Mouse (Mus musculus): Measurements from ENCODE around the gene Zbtb40. TPM values are rescaled to one million over a fixed set of nuclear protein-coding genes. Genes with fewer than 3 reads are reported as not detected.

The Zbtb40 gene
- total and polyA plus RNA-seq, 2 experiments from 2014 or later = 1.2 to 7.5 TPM

- ATAC-seq (ENCODE audit: low FRiP score) (no peak), DNase-seq (ENCODE audit: low spot score) (peak; percentile 50)
- Histone ChIP-seq H3K4me1 (ENCODE audit: insufficient read depth, low read length) (peaks cover 5% of the 10 kb centered on the region), H3K27me3 (ENCODE audit: insufficient read depth, low read length) (no peaks in the 10 kb centered on the region), H3K36me3 (ENCODE audit: insufficient read depth, low read length) (no peaks in the 10 kb centered on the region), H3K4me2 (ENCODE audit: low read depth, low read length, poor library complexity, severe bottlenecking) (no peak overlapping the region), H3K9me3 (ENCODE audit: low read length) (no peaks in the 10 kb centered on the region), H3K9ac (replicated peaks; ENCODE audit: low read length, poor library complexity, severe bottlenecking) (no peak overlapping the region), H3K27ac (ENCODE audit: low read depth, low read length) (peak overlapping the region; percentile 12; the same call in 1 of the 2 replicates), H3K4me3 (ENCODE audit: low read depth, low read length) (no peak overlapping the region)
- TF ChIP-seq CTCF (IDR thresholded peaks at IDR 0.05) = no peak
- 49% methylated on average over 10 of the region's 10 CpGs for WGBS
Measured at GRCm38 (mm10) chr4:137041161-137041621, 7.4 kb downstream of the Zbtb40 start.

DNA sequence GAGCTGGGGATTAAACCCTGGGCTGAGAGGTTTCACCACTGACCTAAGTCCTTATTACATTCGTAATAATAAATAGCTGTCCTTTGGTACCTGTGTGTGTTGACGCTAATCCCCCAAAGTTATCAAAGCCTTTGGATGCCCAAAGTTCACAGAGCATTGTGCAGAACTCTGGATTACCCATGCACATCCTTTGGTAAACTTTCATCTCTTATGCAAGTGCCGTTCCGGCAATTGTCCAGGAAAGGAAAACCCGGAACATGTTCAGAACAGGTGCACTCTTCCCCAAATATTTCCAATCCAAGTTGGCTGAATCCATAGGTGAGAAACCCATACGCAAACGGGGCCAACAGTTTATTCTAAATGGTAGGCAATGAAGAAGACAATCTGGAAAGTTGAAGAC is 9.2 kb downstream of the Zbtb40 start:
- Histone ChIP-seq H3K4me3 (ENCODE audit: low read depth, low read length) (no peak overlapping the region), H3K27ac (ENCODE audit: low read depth, low read length) (no peak overlapping the region), H3K27me3 (ENCODE audit: insufficient read depth, low read length) (no peaks in the 10 kb centered on the region), H3K9ac (replicated peaks; ENCODE audit: low read length, poor library complexity, severe bottlenecking) (no peak overlapping the region), H3K36me3 (ENCODE audit: insufficient read depth, low read length) (no peaks in the 10 kb centered on the region), H3K4me1 (ENCODE audit: insufficient read depth, low read length) (peaks cover 5% of the 10 kb centered on the region), H3K4me2 (ENCODE audit: low read depth, low read length, poor library complexity, severe bottlenecking) (no peak overlapping the region), H3K9me3 (ENCODE audit: low read length) (no peaks in the 10 kb centered on the region)
- no peak for ATAC-seq (ENCODE audit: low FRiP score)
- TF ChIP-seq CTCF (IDR thresholded peaks at IDR 0.05) = no peak
- 94% methylated on average over 7 of the region's 7 CpGs for WGBS
- no peak for DNase-seq (ENCODE audit: low spot score)

DNA sequence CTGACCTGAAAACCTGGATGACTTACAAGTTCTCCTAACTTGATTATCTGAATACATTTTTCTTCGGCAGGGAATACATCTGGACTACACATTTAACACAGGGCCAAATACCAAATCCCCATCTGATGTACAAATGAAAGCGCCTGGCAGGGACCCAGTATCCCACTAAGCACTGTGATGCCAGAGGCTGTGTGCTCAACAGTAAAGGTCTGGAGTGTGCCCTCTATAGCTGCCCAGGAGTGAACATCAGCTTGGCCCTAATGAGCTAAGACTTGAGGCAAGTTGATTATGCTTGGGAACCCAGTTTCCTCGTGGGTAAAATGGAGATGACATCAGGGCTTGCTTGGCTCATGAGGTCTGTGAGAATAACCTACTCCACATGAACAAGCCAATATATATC is 10.1 kb downstream of the Zbtb40 start:
- H3K4me2 ChIP-seq (ENCODE audit: low read depth, low read length, poor library complexity, severe bottlenecking) = no peak overlapping the region
- 41% methylated on average over 3 of the region's 3 CpGs for WGBS
- no peak overlapping the region for H3K4me3 ChIP-seq (ENCODE audit: low read depth, low read length)
- no peaks in the 10 kb centered on the region for H3K36me3 ChIP-seq (ENCODE audit: insufficient read depth, low read length)
- no peak for ATAC-seq (ENCODE audit: low FRiP score)
- no peaks in the 10 kb centered on the region for H3K27me3 ChIP-seq (ENCODE audit: insufficient read depth, low read length)
- peaks cover 5% of the 10 kb centered on the region; the same call in 1 of the 2 replicates for H3K4me1 ChIP-seq (ENCODE audit: insufficient read depth, low read length)
- DNase-seq (ENCODE audit: low spot score) = no peak
- TF ChIP-seq CTCF (IDR thresholded peaks at IDR 0.05) = no peak
- no peaks in the 10 kb centered on the region for H3K9me3 ChIP-seq (ENCODE audit: low read length)
- no peak overlapping the region for H3K27ac ChIP-seq (ENCODE audit: low read depth, low read length)
- H3K9ac ChIP-seq (replicated peaks; ENCODE audit: low read length, poor library complexity, severe bottlenecking) = no peak overlapping the region

DNA sequence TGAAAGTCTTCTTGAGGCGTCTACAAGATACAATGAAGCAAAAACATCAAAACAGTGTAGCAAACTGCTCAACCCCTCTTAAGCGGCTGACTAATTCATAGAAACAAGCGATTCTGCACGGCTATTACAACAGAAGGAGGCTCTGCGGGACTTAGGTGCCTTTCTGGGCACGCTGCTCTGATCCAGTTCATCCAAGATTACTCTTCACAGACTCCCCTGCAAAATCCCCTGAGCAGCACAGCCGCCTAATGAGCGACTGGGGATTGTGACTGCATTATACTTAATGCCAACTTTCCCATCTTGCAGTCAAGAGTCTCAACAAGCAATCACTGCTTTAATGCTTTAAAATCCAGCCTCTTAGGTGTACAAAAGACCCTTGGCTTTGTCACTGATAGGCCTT is 10.5 kb downstream of the Zbtb40 start:
- Histone ChIP-seq H3K27me3 (ENCODE audit: insufficient read depth, low read length) (no peaks in the 10 kb centered on the region), H3K9ac (replicated peaks; ENCODE audit: low read length, poor library complexity, severe bottlenecking) (no peak overlapping the region), H3K4me3 (ENCODE audit: low read depth, low read length) (no peak overlapping the region), H3K9me3 (ENCODE audit: low read length) (no peaks in the 10 kb centered on the region), H3K4me2 (ENCODE audit: low read depth, low read length, poor library complexity, severe bottlenecking) (no peak overlapping the region), H3K36me3 (ENCODE audit: insufficient read depth, low read length) (no peaks in the 10 kb centered on the region), H3K27ac (ENCODE audit: low read depth, low read length) (no peak overlapping the region), H3K4me1 (ENCODE audit: insufficient read depth, low read length) (peaks cover 5% of the 10 kb centered on the region; the same call in 1 of the 2 replicates)
- DNase-seq (ENCODE audit: low spot score) (peak; percentile 61), ATAC-seq (ENCODE audit: low FRiP score) (no peak)
- TF ChIP-seq CTCF (IDR thresholded peaks at IDR 0.05) = no peak
- 21% methylated on average over 8 of the region's 8 CpGs for WGBS

GRCm38 (mm10) chr4:137033115-137033887 is 15.3 kb downstream of the Zbtb40 start:
- Histone ChIP-seq H3K27me3 (ENCODE audit: insufficient read depth, low read length) (no peaks in the 10 kb centered on the region), H3K4me2 (ENCODE audit: low read depth, low read length, poor library complexity, severe bottlenecking) (no peak overlapping the region), H3K9me3 (ENCODE audit: low read length) (no peaks in the 10 kb centered on the region), H3K4me1 (ENCODE audit: insufficient read depth, low read length) (no peaks in the 10 kb centered on the region; the same call in 1 of the 2 replicates), H3K27ac (ENCODE audit: low read depth, low read length) (no peak overlapping the region), H3K9ac (replicated peaks; ENCODE audit: low read length, poor library complexity, severe bottlenecking) (no peak overlapping the region), H3K36me3 (ENCODE audit: insufficient read depth, low read length) (no peaks in the 10 kb centered on the region; the same call in 1 of the 2 replicates), H3K4me3 (ENCODE audit: low read depth, low read length) (no peak overlapping the region)
- no peak for TF ChIP-seq CTCF (IDR thresholded peaks at IDR 0.05)
- DNase-seq (ENCODE audit: low spot score) (no peak), ATAC-seq (ENCODE audit: low FRiP score) (no peak)
- WGBS = 52% methylated on average over 7 of the region's 7 CpGs

- ATAC-seq (ENCODE audit: low FRiP score) = no peak
- Histone ChIP-seq H3K4me1 (ENCODE audit: insufficient read depth, low read length) (no peaks in the 10 kb centered on the region), H3K36me3 (ENCODE audit: insufficient read depth, low read length) (no peaks in the 10 kb centered on the region; the same call in 1 of the 2 replicates), H3K27ac (ENCODE audit: low read depth, low read length) (no peak overlapping the region), H3K4me2 (ENCODE audit: low read depth, low read length, poor library complexity, severe bottlenecking) (no peak overlapping the region), H3K27me3 (ENCODE audit: insufficient read depth, low read length) (no peaks in the 10 kb centered on the region), H3K9me3 (ENCODE audit: low read length) (no peaks in the 10 kb centered on the region), H3K9ac (replicated peaks; ENCODE audit: low read length, poor library complexity, severe bottlenecking) (no peak overlapping the region), H3K4me3 (ENCODE audit: low read depth, low read length) (no peak overlapping the region)
- 91% methylated on average over 4 of the region's 4 CpGs for WGBS
- no peak for TF ChIP-seq CTCF (IDR thresholded peaks at IDR 0.05)
- DNase-seq (ENCODE audit: low spot score) = no peak
Measured at GRCm38 (mm10) chr4:137032456-137032855, 16.1 kb downstream of the Zbtb40 start.

Measured in midbrain, postnatal 0 days (tissue).